Mouse (Mus musculus) MEL (cell line): ENCODE results near the gene Tnks2. TPM values are rescaled to one million over a fixed set of nuclear protein-coding genes. Genes with fewer than 3 reads are reported as not detected.
A peak's percentile ranks its signal among the peaks of the same experiment; 100 is the strongest.

ENCODE experiments used
- DNase-seq: peaks from one replicate; pipeline ENCODE4 v3.0.0; 2011; ENCODE audit warnings: low read depth, low spot score
- H3K27ac ChIP-seq: 2 replicates; pipeline ENCODE4 v1.5.1; 2012; ENCODE audit warnings: low read depth, mild to moderate bottlenecking, control low read depth, low read length, moderate library complexity; ENCODE audit not compliant: control insufficient read depth
- H3K27me3 ChIP-seq, 2 experiments: fragments of 150-350 bp in 1 of 2; sonication (generic) in 1 of 2; 2 replicates each; pipeline ENCODE4 v1.6.1; 2012; ENCODE audit warnings: low read length in 2 of 2, mild to moderate bottlenecking in 2 of 2, improper control_type of control experiment in 1 of 2, moderate library complexity in 1 of 2; ENCODE audit not compliant: insufficient read depth in 2 of 2, control insufficient read depth in 1 of 2
- H3K36me3 ChIP-seq, 2 experiments: 2 replicates each; pipeline ENCODE4 v1.6.1; 2012 to 2014; ENCODE audit warnings: low read length in 2 of 2, improper control_type of control experiment in 1 of 2, inconsistent platforms in 1 of 2, mild to moderate bottlenecking in 1 of 2; ENCODE audit not compliant: insufficient read depth in 2 of 2, control insufficient read depth in 1 of 2
- H3K4me1 ChIP-seq, 2 experiments: fragments of 150-350 bp in 1 of 2; sonication (generic) in 1 of 2; 2 replicates each; pipeline ENCODE4 v1.6.1; 2012; ENCODE audit warnings: low read length in 2 of 2, improper control_type of control experiment in 1 of 2, mild to moderate bottlenecking in 1 of 2; ENCODE audit not compliant: insufficient read depth in 2 of 2, control insufficient read depth in 1 of 2
- H3K4me3 ChIP-seq, 2 experiments: fragments of 150-350 bp in 1 of 2; sonication (generic) in 1 of 2; 2 replicates each; pipeline ENCODE4 v1.5.1; 2012; ENCODE audit warnings: low read depth in 2 of 2, low read length in 2 of 2, mild to moderate bottlenecking in 2 of 2, moderate library complexity in 2 of 2, control low read depth in 1 of 2, improper control_type of control experiment in 1 of 2; ENCODE audit not compliant: control insufficient read depth in 1 of 2, insufficient read depth in 1 of 2
- H3K79me2 ChIP-seq: 2 replicates; pipeline ENCODE4 v1.6.1; 2012; ENCODE audit warnings: mild to moderate bottlenecking, low read length, moderate library complexity; ENCODE audit not compliant: control insufficient read depth, poor library complexity, insufficient read depth
- H3K9ac ChIP-seq: 2 replicates; pipeline ENCODE4 v1.6.1; 2012; ENCODE audit warnings: low read depth, mild to moderate bottlenecking, control low read depth, low read length, moderate library complexity; ENCODE audit not compliant: control insufficient read depth, poor library complexity, severe bottlenecking
- H3K9me3 ChIP-seq: fragments of 150-350 bp; sonication (generic); replicated peaks from 2 replicates; pipeline ENCODE4 v1.6.1; 2012; ENCODE audit warnings: mild to moderate bottlenecking, low read length, improper control_type of control experiment, moderate library complexity; ENCODE audit not compliant: insufficient read depth
- BHLHE40 ChIP-seq: IDR thresholded peaks from 2 replicates; pipeline ENCODE4 v1.6.1; 2012; ENCODE audit warnings: low read depth, mild to moderate bottlenecking, inconsistent platforms, low read length, improper control_type of control experiment, borderline replicate concordance
- CHD1 ChIP-seq: IDR thresholded peaks from 2 replicates; pipeline ENCODE4 v1.6.1; 2012; ENCODE audit warnings: low read depth, mild to moderate bottlenecking, inconsistent platforms, low read length, improper control_type of control experiment
- CHD2 ChIP-seq: IDR thresholded peaks from 2 replicates; pipeline ENCODE4 v1.6.1; 2011; ENCODE audit warnings: low read length, improper control_type of control experiment
- CTCF ChIP-seq, 3 experiments: IDR thresholded peaks in 2 of 3; conservative IDR thresholded peaks in 1 of 3; 2 replicates each; pipeline ENCODE4 v1.5.1; 2011 to 2012; ENCODE audit warnings: low read length in 3 of 3, low read depth in 2 of 3, mild to moderate bottlenecking in 2 of 3, improper control_type of control experiment in 1 of 3, inconsistent platforms in 1 of 3, mixed read lengths in 1 of 3, moderate library complexity in 1 of 3; ENCODE audit not compliant: control insufficient read depth in 1 of 3, insufficient read depth in 1 of 3, poor library complexity in 1 of 3, severe bottlenecking in 1 of 3
- E2F4 ChIP-seq: IDR thresholded peaks from 2 replicates; pipeline ENCODE4 v1.6.1; 2011; ENCODE audit warnings: low read depth, low read length, improper control_type of control experiment, borderline replicate concordance
- ELF1 ChIP-seq: IDR thresholded peaks from 2 replicates; pipeline ENCODE4 v1.6.1; 2014; ENCODE audit warnings: low read depth, mild to moderate bottlenecking, inconsistent platforms, low read length, improper control_type of control experiment, moderate library complexity
- EP300 ChIP-seq, 2 experiments: IDR thresholded peaks; 2 replicates each; pipeline ENCODE4 v1.6.1; 2011; ENCODE audit warnings: improper control_type of control experiment in 2 of 2, low read length in 2 of 2, low read depth in 1 of 2, mild to moderate bottlenecking in 1 of 2
- ETS1 ChIP-seq: IDR thresholded peaks from 2 replicates; pipeline ENCODE4 v1.6.1; 2012; ENCODE audit warnings: low read depth, mild to moderate bottlenecking, inconsistent platforms, low read length, improper control_type of control experiment, moderate library complexity
- HCFC1 ChIP-seq: IDR thresholded peaks from 2 replicates; pipeline ENCODE4 v1.6.1; 2012; ENCODE audit warnings: low read depth, mild to moderate bottlenecking, inconsistent platforms, low read length, improper control_type of control experiment, moderate library complexity
- JUND ChIP-seq: IDR thresholded peaks from 2 replicates; pipeline ENCODE4 v1.6.1; 2011; ENCODE audit warnings: low read depth, mild to moderate bottlenecking, improper control_type of control experiment, low read length
- KAT2A ChIP-seq: conservative IDR thresholded peaks from 2 replicates; pipeline ENCODE4 v1.6.1; 2012; ENCODE audit warnings: low read depth, low read length, improper control_type of control experiment, inconsistent platforms
- MAFK ChIP-seq: IDR thresholded peaks from 2 replicates; pipeline ENCODE4 v1.6.1; 2011; ENCODE audit warnings: low read depth, mild to moderate bottlenecking, low read length, improper control_type of control experiment, borderline replicate concordance
- MAZ ChIP-seq: IDR thresholded peaks from 2 replicates; pipeline ENCODE4 v1.6.1; 2012; ENCODE audit warnings: low read depth, mild to moderate bottlenecking, inconsistent platforms, low read length, improper control_type of control experiment
- MXI1 ChIP-seq: IDR thresholded peaks from 2 replicates; pipeline ENCODE4 v1.6.1; 2011; ENCODE audit warnings: mild to moderate bottlenecking, low read depth, low read length, improper control_type of control experiment
- MYC ChIP-seq: IDR thresholded peaks from 2 replicates; pipeline ENCODE4 v1.6.1; 2011; ENCODE audit warnings: low read depth, mild to moderate bottlenecking, low read length, improper control_type of control experiment, moderate library complexity
- NRF1 ChIP-seq: IDR thresholded peaks from 2 replicates; pipeline ENCODE4 v1.6.1; 2014; ENCODE audit warnings: low read depth, mild to moderate bottlenecking, inconsistent platforms, low read length, improper control_type of control experiment, moderate library complexity; ENCODE audit not compliant: poor library complexity, insufficient read depth, severe bottlenecking
- POLR2A ChIP-seq, 2 experiments: IDR thresholded peaks; 2 replicates each; pipeline ENCODE4 v1.6.1; 2011 to 2012; ENCODE audit warnings: low read length in 2 of 2, mild to moderate bottlenecking in 2 of 2, control low read depth in 1 of 2, improper control_type of control experiment in 1 of 2, low read depth in 1 of 2, moderate library complexity in 1 of 2; ENCODE audit not compliant: control insufficient read depth in 1 of 2, insufficient read depth in 1 of 2, poor library complexity in 1 of 2
- RAD21 ChIP-seq: IDR thresholded peaks from 2 replicates; pipeline ENCODE4 v1.6.1; 2011; ENCODE audit warnings: mild to moderate bottlenecking, low read depth, low read length, improper control_type of control experiment
- SIN3A ChIP-seq: IDR thresholded peaks from 2 replicates; pipeline ENCODE4 v1.6.1; 2012; ENCODE audit warnings: low read length, improper control_type of control experiment, inconsistent platforms
- TBP ChIP-seq: IDR thresholded peaks from 2 replicates; pipeline ENCODE4 v1.8.0; 2011; ENCODE audit warnings: low read depth, low read length, improper control_type of control experiment
- UBTF ChIP-seq: IDR thresholded peaks from 2 replicates; pipeline ENCODE4 v1.6.1; 2012; ENCODE audit warnings: low read depth, mild to moderate bottlenecking, inconsistent platforms, low read length, improper control_type of control experiment, moderate library complexity, borderline replicate concordance; ENCODE audit not compliant: insufficient read depth
- USF1 ChIP-seq: IDR thresholded peaks from 2 replicates; pipeline ENCODE4 v1.6.1; 2014; ENCODE audit warnings: low read depth, mild to moderate bottlenecking, inconsistent platforms, low read length, improper control_type of control experiment, moderate library complexity
- ZC3H11A ChIP-seq: IDR thresholded peaks from 2 replicates; pipeline ENCODE4 v1.6.1; 2012; ENCODE audit warnings: low read depth, mild to moderate bottlenecking, inconsistent platforms, low read length, improper control_type of control experiment
- ZKSCAN1 ChIP-seq: IDR thresholded peaks from 2 replicates; pipeline ENCODE4 v1.6.1; 2012; ENCODE audit warnings: low read depth, mild to moderate bottlenecking, inconsistent platforms, low read length, improper control_type of control experiment, moderate library complexity
- ZMIZ1 ChIP-seq: IDR thresholded peaks from 2 replicates; pipeline ENCODE4 v1.6.1; 2012; ENCODE audit warnings: low read depth, mild to moderate bottlenecking, inconsistent platforms, low read length, improper control_type of control experiment, moderate library complexity
- polyA plus RNA-seq, 2 experiments: library from polyadenylated mRNA; stranded (reverse) in 1 of 2; unstranded in 1 of 2; fragments of >175 nt in 1 of 2; fragments of >200 nt in 1 of 2; gene quantifications; 2 replicates each; pipeline versions ENCODE4 v1.2.1 to v1.2.4; 2012; ENCODE audit warnings: low replicate concordance in 2 of 2, low read depth in 1 of 2; ENCODE audit not compliant: insufficient read length in 2 of 2, insufficient read depth in 1 of 2, missing spikeins in 1 of 2
- total RNA-seq: library from RNA; depleted of rRNA; stranded (reverse); fragments of 300-350 nt; gene quantifications from 2 replicates; pipeline ENCODE4 v1.2.3, GENCODE M21; 2012

Tnks2 gene
- total and polyA plus RNA-seq, 3 experiments: 22.3 to 65.0 (median 50.2) TPM

- no peak for TF ChIP-seq KAT2A
- no peak for TF ChIP-seq POLR2A (IDR thresholded peaks at IDR 0.05; ENCODE audit: control insufficient read depth in 1 of 2, insufficient read depth in 1 of 2, low read depth in 1 of 2, low read length in 2 of 2, poor library complexity in 1 of 2)
- no peak for TF ChIP-seq EP300 (IDR thresholded peaks at IDR 0.05; ENCODE audit: low read depth in 1 of 2, low read length in 2 of 2)
- no peak for TF ChIP-seq CHD2
- no peak for TF ChIP-seq CHD1
- TF ChIP-seq ZC3H11A: peak; percentile 70
- TF ChIP-seq MYC: no peak
- TF ChIP-seq RAD21: peak; percentile 78
- TF ChIP-seq ETS1: 0 out of 2 replicates have a peak, but pooled peaks have one; percentile 6
Measured at GRCm38 (mm10) chr19:36922015-36922414, 88.0 kb downstream of the Tnks2 start (continued).

- TF ChIP-seq SIN3A (no peak), JUND (no peak), ZC3H11A (no peak)
- TF ChIP-seq, all 39 proteins: peak for 0
- H3K27me3 ChIP-seq: no peaks in the 10 kb centered on the region
Measured at GRCm38 (mm10) chr19:36922936-36923335, 88.9 kb downstream of the Tnks2 start.

GRCm38 (mm10) chr19:36925671-36926552, 91.9 kb downstream of the Tnks2 start, which contains the start of gene Btaf1:
Gene Btaf1 (plus strand): TSS chr19:36926079.
- Histone ChIP-seq H3K27me3 (no peaks in the 10 kb centered on the region), H3K9me3 (no peaks in the 10 kb centered on the region), H3K27ac (peak within 1 kb of the TSS; percentile 92), H3K79me2 (peaks cover 50% of the 10 kb centered on the region), H3K9ac (peak within 1 kb of the TSS; percentile 99), H3K4me3 (peak within 1 kb of the TSS; percentile 70 to 83), H3K36me3 (peaks cover 3 to 41% of the 10 kb centered on the region in 2 experiments), H3K4me1 (peaks cover 9 to 19% of the 10 kb centered on the region in 2 experiments)
- DNase-seq: peak; percentile 94
- TF ChIP-seq RAD21 (no peak), MAFK (no peak), JUND (no peak), HCFC1 (peak; percentile 86), CTCF (IDR thresholded peaks at IDR 0.05 in 2 of 3, conservative IDR thresholded peaks at IDR 0.05 in 1 of 3; ENCODE audit: control insufficient read depth in 1 of 3, insufficient read depth in 1 of 3, low read depth in 2 of 3, low read length in 3 of 3, poor library complexity in 1 of 3, severe bottlenecking in 1 of 3) (no peak), MXI1 (no peak; the same call in 1 of the 2 replicates), ZMIZ1 (peak; percentile 91), TBP (peak; percentile 53), UBTF (peak; percentile 34; the same call in 1 of the 2 replicates), MAZ (peak; percentile 95), SIN3A (peak; percentile 67; the same call in 1 of the 2 replicates), E2F4 (no peak), BHLHE40 (peak; percentile 97), ZKSCAN1 (no peak), ELF1 (peak; percentile 58), USF1 (no peak), NRF1 (peak; percentile 29; the same call in 1 of the 2 replicates), ETS1 (peak; percentile 65), CHD2 (no peak)

More at GRCm38 (mm10) chr19:36922936-36923335, 88.9 kb downstream of the Tnks2 start:
- Histone ChIP-seq H3K4me3 (no peak overlapping the region), H3K9me3 (no peaks in the 10 kb centered on the region), H3K9ac (no peak overlapping the region), H3K27ac (no peak overlapping the region), H3K4me1 (no peaks in the 10 kb centered on the region), H3K79me2 (peaks cover 31% of the 10 kb centered on the region), H3K36me3 (peaks cover 0 to 14% of the 10 kb centered on the region in 2 experiments; a peak in 2 of 4 replicates)
- DNase-seq: no peak
